Mouse (Mus musculus) cerebellum, postnatal 14 days (tissue): ENCODE results near the gene Stpg4.
A peak's percentile ranks its signal among the peaks of the same experiment; 100 is the strongest.

ENCODE experiments used
- DNase-seq, 2 experiments: peaks; one replicate each; pipeline ENCODE4 v3.0.0; 2021; ENCODE audit warnings: mixed read lengths in 2 of 2

The Stpg4 gene

GRCm38 (mm10) chr17:87446767-87447611, 19.4 kb upstream of the Stpg4 start, which contains the start of gene Calm2:
Gene Calm2 (minus strand): TSS chr17:87446935.
- DNase-seq: peak; percentile 98 to 99

- DNase-seq: peak; percentile 83 to 85
Observed at GRCm38 (mm10) chr17:87445917-87446766, 18.6 kb upstream of the Stpg4 start.

GRCm38 (mm10) chr17:87445337-87445916, 17.9 kb upstream of the Stpg4 start:
- DNase-seq: no peak

GRCm38 (mm10) chr17:87444763-87445162, 17.2 kb upstream of the Stpg4 start:
- DNase-seq: no peak

- DNase-seq: no peak
Observed at GRCm38 (mm10) chr17:87441537-87441936, 14.0 kb upstream of the Stpg4 start.

GRCm38 (mm10) chr17:87439441-87439840, 11.9 kb upstream of the Stpg4 start:
- no peak for DNase-seq

- DNase-seq: no peak
Observed at GRCm38 (mm10) chr17:87433929-87434328, 6.4 kb upstream of the Stpg4 start.

- DNase-seq: no peak
Observed at GRCm38 (mm10) chr17:87432743-87433142, 5.2 kb upstream of the Stpg4 start.

GRCm38 (mm10) chr17:87432314-87432713, 4.8 kb upstream of the Stpg4 start:
- no peak for DNase-seq

GRCm38 (mm10) chr17:87429431-87429830, 1.9 kb upstream of the Stpg4 start:
- no peak for DNase-seq

GRCm38 (mm10) chr17:87418082-87418481, 9.5 kb downstream of the Stpg4 start:
- DNase-seq: no peak

- no peak for DNase-seq
Observed at GRCm38 (mm10) chr17:87406646-87407045, 20.9 kb downstream of the Stpg4 start.

- DNase-seq: no peak
Observed at GRCm38 (mm10) chr17:87405576-87405975, 22.0 kb downstream of the Stpg4 start.

- DNase-seq: no peak
Observed at GRCm38 (mm10) chr17:87403462-87403861, 24.1 kb downstream of the Stpg4 start.

GRCm38 (mm10) chr17:87402444-87402843, 25.1 kb downstream of the Stpg4 start:
- no peak for DNase-seq

- no peak for DNase-seq
Observed at GRCm38 (mm10) chr17:87397088-87397487, 30.5 kb downstream of the Stpg4 start.

- DNase-seq: no peak
Observed at GRCm38 (mm10) chr17:87391242-87391641, 36.3 kb downstream of the Stpg4 start.

GRCm38 (mm10) chr17:87387068-87387467, 40.5 kb downstream of the Stpg4 start:
- DNase-seq: peak in 1 of 2 experiments; percentile 43

GRCm38 (mm10) chr17:87385835-87386234, 41.7 kb downstream of the Stpg4 start:
- DNase-seq: no peak

- no peak for DNase-seq
Observed at GRCm38 (mm10) chr17:87380681-87381080, 46.9 kb downstream of the Stpg4 start.

GRCm38 (mm10) chr17:87379821-87380220, 47.7 kb downstream of the Stpg4 start:
- DNase-seq: no peak

GRCm38 (mm10) chr17:87379160-87379624, 48.3 kb downstream of the Stpg4 start:
- DNase-seq: no peak
